Mouse (Mus musculus) heart, adult 2 months (tissue): ENCODE results near the gene Cacna1d.

Experiments used
- CTCF ChIP-seq: fragments of 200-600 bp; IDR thresholded peaks from 2 replicates; pipeline ENCODE4 v1.8.1; 2022; ENCODE audit warnings: antibody characterized with exemption, mild to moderate bottlenecking, moderate library complexity
- EP300 ChIP-seq: fragments of 200-500 bp; IDR thresholded peaks from 2 replicates; pipeline ENCODE4 v1.6.1; 2011; ENCODE audit warnings: low read depth, low read length, control low read depth; ENCODE audit not compliant: insufficient read depth
- POLR2A ChIP-seq: fragments of 200-500 bp; IDR thresholded peaks from 2 replicates; pipeline ENCODE4 v1.6.1; 2011; ENCODE audit warnings: mild to moderate bottlenecking, low read depth, low read length, control low read depth; ENCODE audit not compliant: insufficient read depth

- TF ChIP-seq POLR2A, result no peak
- TF ChIP-seq CTCF, result no peak
- TF ChIP-seq EP300, result no peak
Observed at GRCm38 (mm10) chr14:30242166-30242817, 249.0 kb downstream of the Cacna1d start.
